Mouse (Mus musculus): ENCODE data around the gene Olfr222. TPM values are rescaled to one million over a fixed set of nuclear protein-coding genes. Genes with fewer than 3 reads are reported as not detected.

Gene Olfr222
- polyA plus RNA-seq, 1 experiment from 2014 or later: not detected

- peak; percentile 57; the same call in 1 of the 2 replicates for ATAC-seq (ENCODE audit: low FRiP score, low TSS enrichment)
- H3K4me3 ChIP-seq (ENCODE audit: low read length): no peak overlapping the region
- no peak overlapping the region for H3K27ac ChIP-seq (ENCODE audit: low read depth, low read length)
- no peak overlapping the region for H3K4me2 ChIP-seq (replicated peaks; ENCODE audit: low read depth, low read length)
- no peaks in the 10 kb centered on the region for H3K27me3 ChIP-seq (ENCODE audit: control insufficient read depth, insufficient read depth, low read length)
- no peaks in the 10 kb centered on the region for H3K36me3 ChIP-seq (ENCODE audit: control insufficient read depth, insufficient read depth, low read length)
- 0 out of 2 replicates have a peak, but pooled peaks cover 3% of the 10 kb centered on the region for H3K4me1 ChIP-seq (ENCODE audit: control insufficient read depth, insufficient read depth, low read length)
- H3K9ac ChIP-seq (ENCODE audit: low read depth, low read length): no peak overlapping the region
- WGBS: 53% methylated on average over 5 of the region's 5 CpGs
- H3K9me3 ChIP-seq (ENCODE audit: control insufficient read depth, low read length): no peaks in the 10 kb centered on the region
Measured at GRCm38 (mm10) chr11:59531562-59531961, 44.5 kb downstream of the Olfr222 start.

- Histone ChIP-seq H3K36me3 (ENCODE audit: control insufficient read depth, insufficient read depth, low read length) (no peaks in the 10 kb centered on the region), H3K4me3 (ENCODE audit: low read length) (no peak overlapping the region), H3K27me3 (ENCODE audit: control insufficient read depth, insufficient read depth, low read length) (no peaks in the 10 kb centered on the region), H3K9ac (ENCODE audit: low read depth, low read length) (no peak overlapping the region), H3K27ac (ENCODE audit: low read depth, low read length) (no peak overlapping the region), H3K4me2 (replicated peaks; ENCODE audit: low read depth, low read length) (no peak overlapping the region), H3K4me1 (ENCODE audit: control insufficient read depth, insufficient read depth, low read length) (0 out of 2 replicates have a peak, but pooled peaks cover 3% of the 10 kb centered on the region), H3K9me3 (ENCODE audit: control insufficient read depth, low read length) (no peaks in the 10 kb centered on the region)
- 42% methylated on average over 6 of the region's 6 CpGs for WGBS
- ATAC-seq (ENCODE audit: low FRiP score, low TSS enrichment): peak; percentile 93
Measured at GRCm38 (mm10) chr11:59530870-59531535, 45.0 kb downstream of the Olfr222 start.

GRCm38 (mm10) chr11:59530221-59530620 lies 45.8 kb downstream of the Olfr222 start:
- no peaks in the 10 kb centered on the region for H3K36me3 ChIP-seq (ENCODE audit: control insufficient read depth, insufficient read depth, low read length)
- no peaks in the 10 kb centered on the region for H3K9me3 ChIP-seq (ENCODE audit: control insufficient read depth, low read length)
- H3K9ac ChIP-seq (ENCODE audit: low read depth, low read length): no peak overlapping the region
- no peak overlapping the region for H3K4me2 ChIP-seq (replicated peaks; ENCODE audit: low read depth, low read length)
- no peak overlapping the region for H3K27ac ChIP-seq (ENCODE audit: low read depth, low read length)
- no peak overlapping the region for H3K4me3 ChIP-seq (ENCODE audit: low read length)
- H3K27me3 ChIP-seq (ENCODE audit: control insufficient read depth, insufficient read depth, low read length): no peaks in the 10 kb centered on the region
- H3K4me1 ChIP-seq (ENCODE audit: control insufficient read depth, insufficient read depth, low read length): 0 out of 2 replicates have a peak, but pooled peaks cover 3% of the 10 kb centered on the region
- ATAC-seq (ENCODE audit: low FRiP score, low TSS enrichment): no peak
- 73% methylated on average over 5 of the region's 5 CpGs for WGBS

GRCm38 (mm10) chr11:59526472-59527080 lies 49.5 kb downstream of the Olfr222 start, which contains the start of gene Zkscan17:
Gene Zkscan17, minus strand, starts transcription at chr11:59526751.
- H3K27me3 ChIP-seq (ENCODE audit: control insufficient read depth, insufficient read depth, low read length): no peaks in the 10 kb centered on the region
- no peaks in the 10 kb centered on the region for H3K36me3 ChIP-seq (ENCODE audit: control insufficient read depth, insufficient read depth, low read length)
- WGBS: 45% methylated on average over 8 of the region's 8 CpGs
- H3K4me1 ChIP-seq (ENCODE audit: control insufficient read depth, insufficient read depth, low read length): 0 out of 2 replicates have a peak, but pooled peaks cover 3% of the 10 kb centered on the region
- H3K9me3 ChIP-seq (ENCODE audit: control insufficient read depth, low read length): 0 out of 2 replicates have a peak, but pooled peaks cover 3% of the 10 kb centered on the region
- H3K27ac ChIP-seq (ENCODE audit: low read depth, low read length): no peak within 1 kb of the TSS
- H3K4me3 ChIP-seq (ENCODE audit: low read length): no peak within 1 kb of the TSS
- H3K9ac ChIP-seq (ENCODE audit: low read depth, low read length): no peak within 1 kb of the TSS
- ATAC-seq (ENCODE audit: low FRiP score, low TSS enrichment): no peak
- no peak within 1 kb of the TSS for H3K4me2 ChIP-seq (replicated peaks; ENCODE audit: low read depth, low read length)

- WGBS: 8% methylated on average over 10 of the region's 10 CpGs
- H3K9ac ChIP-seq (ENCODE audit: low read depth, low read length): no peak overlapping the region
- 0 out of 2 replicates have a peak, but pooled peaks have one; percentile 44 for ATAC-seq (ENCODE audit: low FRiP score, low TSS enrichment)
Measured at GRCm38 (mm10) chr11:59525237-59525636, 50.8 kb downstream of the Olfr222 start.

GRCm38 (mm10) chr11:59524150-59524549 lies 51.9 kb downstream of the Olfr222 start:
- Histone ChIP-seq H3K9me3 (ENCODE audit: control insufficient read depth, low read length) (0 out of 2 replicates have a peak, but pooled peaks cover 3% of the 10 kb centered on the region), H3K36me3 (ENCODE audit: control insufficient read depth, insufficient read depth, low read length) (no peaks in the 10 kb centered on the region), H3K4me2 (replicated peaks; ENCODE audit: low read depth, low read length) (no peak overlapping the region), H3K27me3 (ENCODE audit: control insufficient read depth, insufficient read depth, low read length) (no peaks in the 10 kb centered on the region), H3K4me3 (ENCODE audit: low read length) (no peak overlapping the region), H3K9ac (ENCODE audit: low read depth, low read length) (no peak overlapping the region), H3K27ac (ENCODE audit: low read depth, low read length) (no peak overlapping the region), H3K4me1 (ENCODE audit: control insufficient read depth, insufficient read depth, low read length) (no peaks in the 10 kb centered on the region)
- WGBS: 99% methylated on average over 2 of the region's 2 CpGs
- ATAC-seq (ENCODE audit: low FRiP score, low TSS enrichment): no peak

More at GRCm38 (mm10) chr11:59525237-59525636, 50.8 kb downstream of the Olfr222 start:
- Histone ChIP-seq H3K27me3 (ENCODE audit: control insufficient read depth, insufficient read depth, low read length) (no peaks in the 10 kb centered on the region), H3K4me1 (ENCODE audit: control insufficient read depth, insufficient read depth, low read length) (no peaks in the 10 kb centered on the region), H3K9me3 (ENCODE audit: control insufficient read depth, low read length) (0 out of 2 replicates have a peak, but pooled peaks cover 3% of the 10 kb centered on the region), H3K36me3 (ENCODE audit: control insufficient read depth, insufficient read depth, low read length) (no peaks in the 10 kb centered on the region), H3K27ac (ENCODE audit: low read depth, low read length) (no peak overlapping the region), H3K4me3 (ENCODE audit: low read length) (no peak overlapping the region), H3K4me2 (replicated peaks; ENCODE audit: low read depth, low read length) (no peak overlapping the region)

Other genes with a start within 250 kb of the Olfr222 start
- gene Prss38, start 200.6 kb downstream of the Olfr222 start, polyA plus RNA-seq (2014; fragmentation: Nextera tagmentation; extraction: Ambion mirVana): not detected in 2 replicates
- gene Jmjd4, start 126.2 kb downstream of the Olfr222 start, polyA plus RNA-seq (2014; fragmentation: Nextera tagmentation; extraction: Ambion mirVana): 10.2 and 15.1 TPM in 2 replicates
- gene Snap47, start 125.0 kb downstream of the Olfr222 start, polyA plus RNA-seq (2014; fragmentation: Nextera tagmentation; extraction: Ambion mirVana): 98.4 and 108 TPM in 2 replicates
- 9.9 and 10.3 TPM in 2 replicates for gene Zfp867, start 103.8 kb downstream of the Olfr222 start, polyA plus RNA-seq (2014; fragmentation: Nextera tagmentation; extraction: Ambion mirVana)
- gene Zkscan17, start 49.5 kb downstream of the Olfr222 start, polyA plus RNA-seq (2014; fragmentation: Nextera tagmentation; extraction: Ambion mirVana): 17.9 and 27.4 TPM in 2 replicates
- 0.10 and 0.22 TPM in 2 replicates for gene Nlrp3, start 34.7 kb downstream of the Olfr222 start, polyA plus RNA-seq (2014; fragmentation: Nextera tagmentation; extraction: Ambion mirVana)
- gene Olfr223, start 17.1 kb upstream of the Olfr222 start, polyA plus RNA-seq (2014; fragmentation: Nextera tagmentation; extraction: Ambion mirVana): not detected in 2 replicates
- gene Mprip, start 85.1 kb upstream of the Olfr222 start, polyA plus RNA-seq (2014; fragmentation: Nextera tagmentation; extraction: Ambion mirVana): 53.4 and 64.1 TPM in 2 replicates
- 1.3 and 1.4 TPM in 2 replicates for gene Pld6, start 211.4 kb upstream of the Olfr222 start, polyA plus RNA-seq (2014; fragmentation: Nextera tagmentation; extraction: Ambion mirVana)
- 18.9 and 30.2 TPM in 2 replicates for gene Flcn, start 233.8 kb upstream of the Olfr222 start, polyA plus RNA-seq (2014; fragmentation: Nextera tagmentation; extraction: Ambion mirVana)